9 mouse cellular contexts compared by ENCODE assay signal in genomic region chr2:68873653-68874441, GRCm38 (mm10). TPM values are rescaled to one million over a fixed set of nuclear protein-coding genes. Genes with fewer than 3 reads are reported as not detected.
DNase-seq lines count a peak whose midpoint lies in the region; ATAC-seq and TF ChIP-seq lines count a peak whose summit lies in the region.
"Had no signal": no experiment of that assay in that cellular context is flagged by ENCODE, and none has a peak within 500 bp of the region (broad histone marks: within the 10 kb centered on the region; RNA-seq: fewer than 3 reads in every experiment).

No protein-coding gene starts in this region.

- peak; percentile 55 for DNase-seq in kidney, postnatal 0 days (ENCODE audit: low spot score)
- DNase-seq in kidney, adult 18-20 months, result no peak
- DNase-seq in B cell, adult 2 months, result peak; percentile 54 to 56
- DNase-seq in adipocyte (ENCODE audit: low spot score), result peak; percentile 35
- DNase-seq in gastrocnemius, postnatal 4 days (ENCODE audit: low spot score in 2 of 2), result no peak
- no peak for DNase-seq in adrenal gland, postnatal 36 days

- WGBS in kidney, postnatal 0 days, result 50% methylated on average over 15 of the region's 15 CpGs
- 51% methylated on average over 15 of the region's 15 CpGs for WGBS in liver, embryonic 12.5 days (ENCODE audit: insufficient replicate concordance)
- 69% methylated on average over 15 of the region's 15 CpGs for WGBS in midbrain, embryonic 15.5 days

- no peak overlapping the region for H3K4me2 ChIP-seq in kidney, postnatal 0 days (ENCODE audit: low read length)
- peak overlapping the region; percentile 25; the same call in 1 of the 2 replicates for H3K4me2 ChIP-seq in liver, embryonic 12.5 days
- no peak overlapping the region for H3K4me2 ChIP-seq in midbrain, embryonic 15.5 days
- H3K4me2 ChIP-seq: hindbrain, embryonic 15.5 days had no signal

- no peaks in the 10 kb centered on the region for H3K9me3 ChIP-seq in kidney, postnatal 0 days (replicated peaks; ENCODE audit: low read length)
- H3K9me3 ChIP-seq in liver, embryonic 12.5 days (replicated peaks), result no peaks in the 10 kb centered on the region
- no peaks in the 10 kb centered on the region for H3K9me3 ChIP-seq in midbrain, embryonic 15.5 days
- H3K9me3 ChIP-seq: hindbrain, embryonic 15.5 days had no signal

- no peaks in the 10 kb centered on the region for H3K36me3 ChIP-seq in kidney, postnatal 0 days (ENCODE audit: insufficient read depth, low read length)
- H3K36me3 ChIP-seq in liver, embryonic 12.5 days, result no peaks in the 10 kb centered on the region
- no peaks in the 10 kb centered on the region for H3K36me3 ChIP-seq in midbrain, embryonic 15.5 days (replicated peaks)

- no peak for TF ChIP-seq CTCF in kidney, postnatal 0 days (IDR thresholded peaks at IDR 0.05; ENCODE audit: low read depth)

- H3K4me1 ChIP-seq in kidney, postnatal 0 days (replicated peaks; ENCODE audit: insufficient read depth, low read length), result 0 out of 2 replicates have a peak, but pooled peaks cover 12% of the 10 kb centered on the region
- H3K4me1 ChIP-seq in liver, embryonic 12.5 days, result peaks cover 38% of the 10 kb centered on the region
- H3K4me1 ChIP-seq in midbrain, embryonic 15.5 days, result 0 out of 2 replicates have a peak, but pooled peaks cover 5% of the 10 kb centered on the region

- H3K27ac ChIP-seq in kidney, postnatal 0 days, result no peak overlapping the region; the same call in 1 of the 2 replicates
- H3K27ac ChIP-seq in liver, embryonic 12.5 days, result no peak overlapping the region
- no peak overlapping the region for H3K27ac ChIP-seq in midbrain, embryonic 15.5 days
- H3K27ac ChIP-seq: hindbrain, embryonic 15.5 days had no signal

- H3K4me3 ChIP-seq in kidney, postnatal 0 days (replicated peaks; ENCODE audit: low read depth, low read length), result no peak overlapping the region
- no peak overlapping the region for H3K4me3 ChIP-seq in liver, embryonic 12.5 days
- H3K4me3 ChIP-seq in midbrain, embryonic 15.5 days, result no peak overlapping the region
- H3K4me3 ChIP-seq: hindbrain, embryonic 15.5 days had no signal

- peak; percentile 86 for ATAC-seq in kidney, postnatal 0 days (replicated peaks; ENCODE audit: low FRiP score, low read depth)
- ATAC-seq in liver, embryonic 12.5 days, result peak; percentile 42; the same call in 1 of the 2 replicates
- no peak for ATAC-seq in midbrain, embryonic 15.5 days (replicated peaks)

- H3K9ac ChIP-seq in kidney, postnatal 0 days (ENCODE audit: low read depth, low read length), result no peak overlapping the region
- no peak overlapping the region for H3K9ac ChIP-seq in liver, embryonic 12.5 days
- H3K9ac ChIP-seq in midbrain, embryonic 15.5 days, result no peak overlapping the region
- H3K9ac ChIP-seq: hindbrain, embryonic 15.5 days had no signal

- H3K27me3 ChIP-seq in kidney, postnatal 0 days (ENCODE audit: insufficient read depth, low read length), result no peaks in the 10 kb centered on the region
- H3K27me3 ChIP-seq in liver, embryonic 12.5 days (replicated peaks), result no peaks in the 10 kb centered on the region
- H3K27me3 ChIP-seq in midbrain, embryonic 15.5 days (replicated peaks), result no peaks in the 10 kb centered on the region
- H3K27me3 ChIP-seq: hindbrain, embryonic 15.5 days had no signal

RNA-seq across cellular contexts. Expression of gene Cers6, which starts 12.6 kb away (rescaled TPM):
- polyA plus RNA-seq in kidney, postnatal 0 days (2015; fragmentation: Nextera tagmentation; extraction: Ambion mirVana), result 18.3 and 19.3 TPM in 2 replicates
- 7.0 and 7.3 TPM in 2 replicates for polyA plus RNA-seq in liver, embryonic 12.5 days (2016; fragmentation: Nextera tagmentation; extraction: Ambion mirVana)
- polyA plus RNA-seq in midbrain, embryonic 15.5 days (2015; fragmentation: Nextera tagmentation; extraction: Ambion mirVana), result 62.4 and 70.7 TPM in 2 replicates
- total RNA-seq in gastrocnemius, postnatal 4 days (2021), result 10 to 100 TPM; 11.4 to 11.7 TPM
- 1 to 10 TPM; 4.3 to 8.4 TPM for total RNA-seq in adrenal gland, postnatal 36 days (2021)

Comparison
In these comparisons a context has a peak if more than half of its experiments do, and no peak if none do; other contexts are left out.
1. DNase-seq: peak in kidney, postnatal 0 days (single experiment), B cell, adult 2 months (2 of 2) and adipocyte (single experiment); none in kidney, adult 18-20 months (single experiment), gastrocnemius, postnatal 4 days (0 of 2) and adrenal gland, postnatal 36 days (0 of 2).